Mouse (Mus musculus): ENCODE results near the gene Srcin1.

Srcin1 gene

DNA sequence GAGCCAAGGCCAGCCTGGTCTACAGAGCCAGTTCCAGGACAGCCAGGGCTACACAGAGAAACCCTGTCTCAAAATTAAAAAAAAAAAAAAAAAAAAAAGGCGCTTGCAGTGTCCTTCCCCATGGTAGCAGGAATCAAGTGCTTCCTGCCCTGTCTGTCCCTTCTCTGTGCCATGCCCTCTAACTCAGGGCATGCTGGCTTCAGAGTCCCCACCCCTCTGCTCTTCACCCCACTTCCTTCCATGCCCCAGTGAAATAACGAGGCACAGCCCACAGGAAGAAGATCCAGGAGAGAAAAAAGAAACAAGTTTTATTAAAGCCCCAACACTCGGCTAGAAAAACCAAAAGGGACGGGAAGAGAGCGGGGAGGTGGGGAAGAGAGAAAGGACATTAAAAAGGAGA lies 66.9 kb downstream of the Srcin1 start:
- DNase-seq (ENCODE audit: low spot score in 2 of 2) = no peak

DNA sequence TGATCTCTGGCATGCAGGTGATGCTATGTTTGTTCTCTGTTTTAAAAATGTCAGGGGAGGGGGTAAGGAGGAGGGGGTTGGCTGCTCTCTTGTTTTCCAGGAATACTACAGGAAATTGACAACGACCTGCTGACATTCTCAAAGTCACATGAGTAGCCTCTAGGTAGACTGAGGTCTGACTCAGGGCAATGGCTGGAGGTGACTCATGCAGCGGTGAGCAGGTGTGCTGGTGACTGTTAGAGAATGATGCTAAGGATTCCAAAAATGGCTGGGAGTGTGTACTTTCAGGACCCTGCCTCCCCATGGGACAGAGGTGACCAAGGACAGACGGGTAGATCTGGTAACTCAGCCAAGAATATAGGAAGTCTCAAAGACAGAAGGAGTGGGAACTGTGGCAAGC lies 67.8 kb downstream of the Srcin1 start:
- DNase-seq (ENCODE audit: low spot score in 2 of 2) = no peak

DNA sequence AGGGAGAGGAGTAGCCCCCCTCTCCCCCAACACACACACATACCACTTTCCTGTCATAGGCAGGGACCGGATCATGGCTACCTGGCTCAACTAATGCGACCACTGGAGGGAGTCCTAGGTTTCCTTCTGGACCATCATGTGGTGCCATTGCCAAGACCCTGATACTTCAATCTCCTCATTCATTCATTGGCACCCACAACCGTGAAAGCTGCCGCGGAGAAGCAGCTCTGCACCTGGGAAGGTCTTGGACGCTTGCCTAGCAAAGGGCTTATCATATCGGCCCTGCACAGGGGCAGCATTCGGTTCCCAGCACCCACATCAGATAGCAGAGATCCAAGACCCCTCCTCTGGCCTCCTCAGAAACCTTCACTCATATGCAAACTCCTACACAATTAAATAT lies 69.7 kb downstream of the Srcin1 start:
- DNase-seq (ENCODE audit: low spot score in 2 of 2) = no peak

DNA sequence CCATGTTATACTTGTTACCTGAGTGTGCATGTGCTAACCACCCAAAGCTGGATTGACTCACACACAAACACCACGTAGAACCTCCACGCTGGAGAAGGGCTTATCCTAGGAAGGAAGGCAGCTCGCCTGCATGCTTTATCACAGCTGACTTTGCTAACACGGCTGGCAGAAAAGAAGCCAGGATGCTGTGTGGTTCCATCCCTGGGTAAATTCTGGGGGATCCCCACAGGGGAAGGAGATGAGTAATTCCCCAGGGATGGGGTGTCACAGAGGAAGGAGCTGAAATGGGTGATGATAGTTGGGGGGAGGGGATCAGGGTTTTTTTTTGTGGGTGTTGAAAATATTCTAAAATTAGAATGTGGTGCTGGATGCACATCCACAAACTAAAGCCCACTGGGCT lies 70.2 kb downstream of the Srcin1 start:
- no peak for DNase-seq (ENCODE audit: low spot score in 2 of 2)

DNA sequence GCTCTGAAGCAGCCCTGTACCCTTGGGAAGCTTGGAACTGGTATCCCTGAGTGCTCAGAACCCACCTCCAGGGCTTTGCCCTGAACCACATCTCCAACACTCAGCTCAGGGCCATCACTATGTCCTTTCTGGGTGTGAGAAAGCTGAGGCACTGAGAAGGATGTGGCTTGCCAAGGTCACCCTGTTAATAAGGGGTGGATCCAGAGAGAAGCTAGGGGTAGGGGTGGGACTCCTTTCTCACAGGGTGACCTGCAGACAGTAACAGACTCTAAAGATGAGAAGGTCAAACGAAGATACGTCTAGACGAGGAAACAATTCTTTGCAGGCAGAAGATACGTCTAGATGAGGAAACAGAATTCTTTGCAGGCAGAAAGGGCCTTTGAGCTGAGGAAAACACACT lies 73.1 kb downstream of the Srcin1 start:
- no peak for DNase-seq (ENCODE audit: low spot score in 2 of 2)

DNA sequence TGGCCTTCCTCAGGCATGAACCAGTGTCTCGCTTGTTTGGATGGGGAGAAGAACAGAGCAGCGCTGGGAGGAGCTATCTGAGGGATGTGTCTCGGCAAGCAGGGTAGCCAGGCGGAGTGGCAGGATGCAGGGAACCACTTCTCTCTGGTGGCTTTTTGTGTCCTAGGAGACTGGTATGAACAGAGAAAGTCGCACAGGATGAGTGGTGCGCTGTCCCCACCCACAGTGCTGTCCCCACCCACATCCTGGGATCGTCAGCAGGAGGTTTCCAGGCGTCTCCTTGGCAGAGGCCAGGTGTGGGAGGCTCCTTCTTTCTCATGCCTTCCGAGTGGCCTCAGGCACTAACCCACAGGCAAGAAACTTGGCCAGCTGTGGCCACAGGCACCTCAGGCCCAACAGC lies 73.6 kb downstream of the Srcin1 start:
- no peak for DNase-seq (ENCODE audit: low spot score in 2 of 2)

DNA sequence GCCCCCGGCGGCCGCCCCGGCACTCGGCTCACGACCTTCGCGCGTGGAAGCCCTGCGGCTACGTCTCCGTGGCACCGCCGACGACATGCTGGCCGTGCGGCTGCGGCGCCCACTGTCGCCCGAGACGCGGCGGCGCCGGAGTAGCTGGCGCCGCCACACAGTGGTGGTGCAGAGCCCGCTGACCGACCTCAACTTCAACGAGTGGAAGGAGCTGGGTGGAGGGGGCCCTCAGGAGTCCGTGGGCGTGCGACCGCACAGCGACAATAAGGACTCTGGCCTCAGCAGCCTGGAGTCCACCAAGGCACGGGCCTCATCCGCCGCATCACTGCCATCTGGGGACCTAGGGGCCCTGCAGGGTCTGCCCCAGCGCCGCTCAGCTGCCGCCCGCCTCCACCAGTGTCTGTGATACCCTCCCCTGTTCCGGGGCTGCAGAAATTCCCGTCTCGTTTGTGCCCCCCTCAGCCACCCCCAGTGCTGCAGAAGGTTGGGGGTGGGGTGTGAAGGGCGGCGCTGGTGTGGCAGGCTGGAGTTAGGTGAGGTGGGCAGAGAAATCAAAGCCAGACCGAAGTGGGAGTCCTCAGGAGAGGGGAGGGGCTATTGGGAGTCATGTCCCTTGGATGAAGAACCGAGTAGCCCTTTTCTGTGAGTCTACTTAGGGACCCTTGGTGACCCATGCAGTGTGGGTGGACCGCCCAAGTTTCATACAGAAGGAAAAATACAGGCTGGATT lies 75.1 kb downstream of the Srcin1 start:
- no peak for DNase-seq (ENCODE audit: low spot score in 2 of 2)

DNA sequence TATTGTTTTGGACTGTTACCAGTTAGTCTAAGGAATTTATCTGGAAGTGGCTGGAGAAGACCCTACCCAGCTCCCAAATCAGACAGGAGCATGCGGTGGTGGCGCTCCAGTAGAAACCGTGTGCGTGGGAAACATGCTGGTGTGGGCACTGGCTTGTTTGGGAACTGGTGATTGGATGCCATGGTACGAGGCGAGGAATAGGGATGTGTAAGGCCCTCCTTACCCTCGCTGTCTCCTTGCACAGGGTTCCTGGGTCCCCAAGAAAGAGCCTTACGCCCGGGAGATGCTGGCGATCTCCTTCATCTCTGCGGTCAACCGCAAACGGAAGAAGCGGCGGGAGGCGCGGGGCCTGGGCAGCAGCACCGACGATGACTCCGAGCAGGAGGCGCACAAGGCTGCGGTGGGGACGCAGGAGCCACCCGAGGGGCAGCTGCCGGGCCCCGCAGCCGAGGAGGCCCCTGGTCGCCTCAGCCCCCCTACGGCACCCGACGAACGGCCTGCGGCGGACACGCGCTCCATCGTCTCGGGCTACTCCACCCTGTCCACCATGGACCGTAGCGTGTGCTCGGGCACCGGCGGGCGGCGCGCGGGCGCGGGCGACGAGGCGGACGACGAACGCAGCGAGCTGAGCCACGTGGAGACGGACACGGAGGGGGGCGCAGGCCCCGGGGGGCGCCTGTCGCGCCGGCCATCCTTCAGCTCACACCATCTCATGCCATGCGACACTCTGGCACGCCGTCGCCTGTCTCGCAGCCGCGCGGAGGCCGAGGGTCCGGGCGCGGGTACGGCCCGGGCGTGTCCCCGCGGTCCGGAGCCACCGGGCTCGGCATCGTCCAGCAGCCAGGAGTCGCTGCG lies 75.9 kb downstream of the Srcin1 start, which contains the start of gene 4933428G20Rik:
Gene 4933428G20Rik, minus strand, starts transcription at position 476 of the 855 bp plus-strand sequence.
- no peak for DNase-seq (ENCODE audit: low spot score in 2 of 2)

DNA sequence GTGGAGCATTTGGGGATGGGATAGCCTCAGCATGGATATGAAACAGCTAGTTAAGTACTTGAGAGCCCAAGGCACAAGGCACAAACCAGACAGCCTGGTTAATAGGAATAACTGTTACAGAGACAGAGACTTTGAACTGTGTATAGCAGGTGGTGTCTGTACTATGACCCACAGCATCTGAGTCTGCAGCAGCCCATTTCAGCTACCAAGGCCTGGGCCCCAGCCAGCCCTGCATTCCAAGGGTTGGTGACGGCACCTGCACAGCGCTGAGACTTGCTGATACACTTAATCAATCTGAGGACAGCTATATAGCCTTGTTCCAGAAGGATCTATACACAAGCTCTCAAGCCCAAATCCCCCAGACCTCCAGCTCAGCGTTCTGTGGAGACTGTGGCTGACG lies 78.4 kb downstream of the Srcin1 start:
- DNase-seq (ENCODE audit: low spot score in 2 of 2) = no peak

DNA sequence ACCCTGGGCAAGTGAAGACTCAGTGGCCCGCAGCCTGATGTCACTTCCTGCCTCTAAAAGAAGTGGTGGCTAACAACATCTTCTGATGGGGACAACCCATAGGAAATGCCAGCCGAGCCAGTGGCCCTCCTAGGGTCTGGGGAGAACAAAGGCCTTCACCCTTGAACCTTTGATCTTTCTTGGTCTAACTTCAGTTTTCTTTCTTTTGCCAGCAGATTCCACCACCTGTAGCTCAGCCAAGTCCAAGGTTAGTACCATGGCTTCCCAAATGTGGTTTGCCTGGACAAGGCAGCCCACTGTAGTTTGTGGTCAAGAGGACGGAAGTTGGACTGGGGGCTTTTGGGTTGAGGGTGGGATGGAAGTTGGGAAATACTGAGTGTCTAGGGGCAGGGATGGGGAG lies 83.2 kb downstream of the Srcin1 start:
- no peak for DNase-seq (ENCODE audit: low spot score in 2 of 2)

DNA sequence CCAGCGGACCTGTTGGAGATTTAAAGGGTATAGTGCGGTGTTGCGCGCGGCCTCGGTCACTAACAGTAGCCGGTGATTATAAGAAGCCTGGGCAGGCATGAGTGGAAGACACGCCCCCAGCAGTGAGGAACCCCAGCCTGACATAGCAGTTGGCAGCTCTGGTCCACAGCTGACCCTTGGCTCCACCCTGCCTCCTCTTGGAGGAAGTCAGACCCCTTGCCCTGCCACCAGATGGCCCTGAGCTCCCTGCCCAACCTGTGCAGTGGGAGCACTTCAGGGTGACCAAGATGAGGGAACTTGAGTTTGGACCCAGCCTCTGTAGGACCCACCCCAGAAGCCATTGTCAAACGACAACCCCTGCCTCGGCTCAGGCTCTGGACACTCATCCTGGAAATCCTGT lies 84.3 kb downstream of the Srcin1 start:
- DNase-seq (ENCODE audit: low spot score in 2 of 2) = no peak

DNA sequence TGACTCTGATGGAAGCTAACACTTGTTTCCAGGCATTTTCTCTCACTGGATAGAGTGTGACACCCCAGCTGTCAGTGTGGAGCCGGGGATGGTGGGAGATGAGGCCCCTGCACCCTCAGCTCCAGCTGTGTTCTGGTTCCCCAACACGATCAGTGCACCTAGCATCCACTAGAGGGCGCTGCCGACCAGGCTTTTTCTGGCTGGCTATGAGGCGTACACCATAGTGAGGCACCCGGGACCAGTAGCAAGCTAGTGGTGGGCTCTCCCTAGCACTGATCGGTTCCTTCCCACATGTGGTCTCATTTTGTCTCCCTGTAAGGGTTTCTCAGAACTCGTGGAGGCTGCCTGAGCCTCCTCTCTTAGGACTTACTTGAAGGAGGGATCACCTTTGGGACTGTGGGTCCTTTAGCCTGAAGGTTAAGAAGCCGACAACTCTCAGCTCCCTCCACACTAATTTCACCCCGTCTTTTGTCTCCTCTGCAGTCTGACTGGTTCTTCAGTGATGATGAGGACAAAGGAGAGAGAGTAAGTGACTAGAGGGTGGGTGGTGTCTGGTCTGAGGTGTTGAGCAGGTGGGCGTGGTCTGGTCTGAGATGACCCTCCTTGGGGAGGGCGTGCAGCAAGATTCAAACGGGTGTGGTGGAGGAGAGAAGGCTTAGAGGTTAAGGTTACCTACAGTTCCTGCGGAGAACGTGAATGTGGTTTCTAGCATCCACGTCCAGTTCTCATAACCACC lies 86.2 kb downstream of the Srcin1 start:
- peak; percentile 77 to 84 for DNase-seq (ENCODE audit: low spot score in 2 of 2)

DNA sequence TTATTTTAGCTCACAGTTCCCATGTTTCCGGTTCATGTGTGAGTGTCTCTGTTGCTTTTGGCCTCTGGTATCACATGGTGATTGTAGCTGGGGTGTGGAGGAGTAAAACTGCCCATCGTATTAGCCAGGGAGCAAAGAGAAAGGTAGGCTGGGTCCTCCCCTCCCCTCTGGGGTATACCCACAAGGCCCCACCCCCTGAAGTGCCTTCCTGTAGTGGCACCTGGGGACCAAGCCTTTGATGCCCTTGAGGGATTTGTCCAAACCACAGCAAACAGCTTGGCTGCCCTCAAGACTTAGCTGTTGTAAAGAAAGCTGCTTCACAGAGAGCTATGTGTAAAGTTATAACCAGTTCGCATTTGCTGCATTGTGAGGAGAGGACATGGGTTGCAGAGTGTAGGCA lies 88.3 kb downstream of the Srcin1 start:
- DNase-seq (ENCODE audit: low spot score in 2 of 2) = no peak

DNA sequence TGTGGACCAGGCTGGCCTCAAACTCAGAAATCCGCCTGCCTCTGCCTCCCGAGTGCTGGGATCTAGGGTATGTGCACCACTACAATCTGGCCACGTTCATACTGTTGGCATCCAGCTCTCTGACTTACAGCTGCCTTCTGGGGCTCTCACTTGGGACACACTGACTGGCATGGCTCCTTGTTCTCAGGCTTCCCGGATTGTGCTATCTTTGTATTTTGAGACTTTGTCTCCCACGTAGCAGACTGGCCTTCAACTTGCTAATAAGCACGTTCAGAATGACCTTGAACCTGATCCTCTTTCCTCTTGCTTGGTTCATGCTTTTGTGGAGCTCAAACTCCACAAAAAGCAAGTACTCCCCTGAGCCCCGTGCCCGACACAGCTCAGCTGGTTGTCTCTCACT lies 90.3 kb downstream of the Srcin1 start:
- no peak for DNase-seq (ENCODE audit: low spot score in 2 of 2)

DNA sequence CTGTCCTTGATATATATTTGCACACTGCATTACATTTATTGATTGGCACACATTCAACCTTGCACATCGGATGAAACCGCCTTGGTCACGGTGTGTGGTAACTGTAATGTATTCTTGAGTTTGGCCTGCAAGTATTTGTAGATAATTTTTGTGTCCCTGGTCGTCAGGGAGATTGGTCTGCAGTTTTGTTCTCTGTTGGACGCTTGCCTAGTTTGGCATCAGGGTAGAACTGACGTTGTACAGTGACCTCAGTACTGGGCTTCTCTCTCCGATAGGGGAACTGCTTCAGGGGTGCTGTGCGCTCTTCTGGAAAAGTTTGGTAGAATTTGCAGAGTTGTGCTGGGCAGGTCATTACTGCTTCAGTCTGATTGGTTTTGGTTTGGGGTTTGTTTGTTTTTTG lies 96.2 kb downstream of the Srcin1 start:
- DNase-seq (ENCODE audit: low spot score in 2 of 2) = no peak

DNA sequence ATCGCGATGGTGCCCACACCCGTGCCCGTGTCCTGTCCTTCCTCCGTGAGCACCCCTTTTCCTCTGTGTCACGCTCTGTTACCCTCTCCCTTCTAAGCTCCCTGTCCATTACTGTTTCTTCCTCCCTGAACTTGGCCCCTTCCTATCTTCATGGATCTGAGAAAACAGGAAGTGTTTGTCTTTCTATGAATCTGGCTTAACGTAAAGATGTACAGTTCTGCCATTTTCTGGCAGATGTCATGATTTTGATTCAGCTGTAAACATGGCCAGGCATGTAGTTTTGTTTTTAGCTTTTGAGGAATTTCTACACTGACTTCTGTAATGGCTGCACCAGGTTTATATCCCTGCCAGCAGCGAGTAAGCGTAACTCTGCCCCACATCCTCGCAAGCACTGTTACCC lies 96.9 kb downstream of the Srcin1 start:
- no peak for DNase-seq (ENCODE audit: low spot score in 2 of 2)

DNA sequence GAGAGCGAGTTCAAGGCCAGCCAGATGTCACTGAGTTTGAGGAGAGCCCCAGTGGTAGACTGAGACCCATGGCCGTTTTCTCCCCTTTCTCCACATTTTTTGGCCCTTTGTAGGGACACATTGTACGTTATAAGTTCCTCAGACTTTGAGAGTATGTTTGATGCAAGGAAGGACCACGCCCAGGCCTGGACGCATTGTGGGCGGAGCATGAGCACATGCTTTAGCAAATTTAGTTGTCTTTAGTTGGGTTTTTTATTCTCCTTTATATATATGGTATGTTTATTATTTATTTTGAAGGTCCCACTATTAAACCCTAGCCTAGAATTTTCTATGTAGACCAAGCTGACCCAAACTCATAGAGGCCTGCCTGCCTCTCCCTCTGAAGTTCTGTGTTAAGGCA lies 97.6 kb downstream of the Srcin1 start:
- DNase-seq (ENCODE audit: low spot score in 2 of 2) = no peak

DNA sequence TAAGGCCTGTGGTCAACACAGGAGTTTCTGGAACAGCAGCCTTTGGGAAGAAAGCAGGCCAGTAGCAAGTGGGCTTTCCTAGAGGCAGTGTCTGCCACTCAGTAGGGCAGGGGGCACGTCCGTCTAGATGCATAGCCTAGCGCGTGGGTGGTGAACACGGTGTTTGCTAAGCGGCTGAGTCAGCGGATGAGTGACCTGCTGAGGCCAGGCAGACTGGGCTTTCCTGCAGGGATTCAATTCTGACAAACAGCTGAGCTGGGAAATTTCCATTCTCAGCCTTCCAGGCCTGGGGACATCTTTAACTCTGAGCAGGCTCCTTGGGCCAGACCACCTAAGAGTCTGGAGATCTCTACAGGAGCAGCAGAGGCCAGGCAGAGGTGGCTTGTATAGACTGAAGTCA lies 98.6 kb downstream of the Srcin1 start:
- no peak for DNase-seq (ENCODE audit: low spot score in 2 of 2)

DNA sequence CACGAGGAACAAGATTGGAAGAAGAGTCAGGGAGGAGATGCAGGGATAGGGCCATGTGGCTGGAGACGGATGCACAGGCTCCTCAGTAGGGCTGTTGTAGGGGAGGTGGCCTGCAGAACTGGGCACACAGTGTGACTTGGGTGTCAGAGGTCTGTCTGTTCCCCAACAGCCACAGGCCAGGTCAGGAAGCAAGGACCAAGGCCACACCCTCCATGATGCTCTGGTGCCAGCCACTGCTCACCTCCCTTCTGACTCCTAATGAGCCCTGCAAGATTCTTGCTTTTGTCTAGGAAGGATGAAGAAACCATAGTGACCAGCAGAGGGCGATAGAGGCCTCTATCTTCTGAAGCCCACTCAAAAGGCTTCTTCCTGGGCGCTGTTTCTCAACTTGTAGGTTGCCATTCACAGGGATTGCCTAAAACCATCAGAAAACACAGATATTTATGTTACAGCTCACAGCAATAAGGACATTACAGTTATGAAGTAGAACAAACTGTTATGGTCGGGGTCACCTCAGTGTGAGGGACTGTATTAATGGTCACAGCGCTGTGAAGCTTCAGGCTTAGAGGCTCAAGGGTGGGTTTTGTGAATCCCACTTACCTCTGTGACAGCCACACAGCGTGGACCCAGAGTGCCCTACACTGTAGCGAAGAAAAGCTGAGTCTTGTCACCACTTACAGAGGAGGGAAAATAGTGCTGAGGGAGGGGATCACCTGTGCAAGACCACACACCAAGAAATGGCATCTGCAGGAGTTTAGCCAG lies 99.5 kb downstream of the Srcin1 start:
- peak; percentile 56 to 82 for DNase-seq (ENCODE audit: low spot score in 2 of 2)

DNA sequence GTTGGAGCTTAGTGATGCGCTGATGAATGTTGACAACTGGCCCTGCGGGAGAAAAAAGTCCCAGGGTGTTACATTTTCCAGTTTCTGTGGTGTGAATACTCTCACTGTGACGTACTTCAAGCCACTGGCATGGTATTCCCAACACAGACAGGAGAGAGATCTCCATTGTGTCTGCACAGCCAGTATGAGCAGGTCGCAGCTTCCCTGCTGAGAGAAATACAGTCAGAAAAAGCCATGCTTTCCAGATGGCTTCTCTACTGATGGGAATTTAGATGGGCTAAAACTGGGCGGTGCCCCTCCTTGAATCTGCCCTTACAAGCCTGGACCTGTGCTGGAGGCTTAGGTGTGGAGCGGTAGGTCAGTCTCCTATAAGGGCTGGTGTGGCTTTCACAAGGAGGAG lies 104.7 kb downstream of the Srcin1 start:
- no peak for DNase-seq (ENCODE audit: low spot score in 2 of 2)

DNA sequence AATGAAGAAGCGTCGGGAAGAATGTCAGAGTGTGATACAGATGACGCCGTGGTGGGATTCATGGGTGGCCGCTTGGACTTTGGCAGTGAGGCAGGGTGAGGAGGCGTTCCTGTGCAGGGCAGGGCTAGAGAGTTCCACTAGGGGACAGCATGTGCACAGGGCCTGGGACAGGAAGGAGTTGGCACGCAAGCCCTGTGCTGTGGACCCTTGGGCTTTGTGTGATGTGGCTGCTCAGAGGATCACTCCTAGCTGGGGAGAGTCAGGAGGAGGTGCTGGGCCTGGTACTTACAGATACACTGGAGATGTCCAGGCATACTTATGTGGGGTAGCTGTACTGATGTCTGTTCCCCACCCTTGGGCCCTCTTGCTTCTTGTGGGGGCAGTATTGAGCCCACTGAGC lies 106.2 kb downstream of the Srcin1 start:
- no peak for DNase-seq (ENCODE audit: low spot score in 2 of 2)

All from cerebellum, postnatal 4 days (tissue).